Mouse (Mus musculus): ENCODE measurements at regions not wholly inside any gene's neighbourhood (a gene's known extent, or its start where the extent isn't known, plus 50 kb on each side); places are given as distances from the start of the nearest gene placed in this dataset.

DNA sequence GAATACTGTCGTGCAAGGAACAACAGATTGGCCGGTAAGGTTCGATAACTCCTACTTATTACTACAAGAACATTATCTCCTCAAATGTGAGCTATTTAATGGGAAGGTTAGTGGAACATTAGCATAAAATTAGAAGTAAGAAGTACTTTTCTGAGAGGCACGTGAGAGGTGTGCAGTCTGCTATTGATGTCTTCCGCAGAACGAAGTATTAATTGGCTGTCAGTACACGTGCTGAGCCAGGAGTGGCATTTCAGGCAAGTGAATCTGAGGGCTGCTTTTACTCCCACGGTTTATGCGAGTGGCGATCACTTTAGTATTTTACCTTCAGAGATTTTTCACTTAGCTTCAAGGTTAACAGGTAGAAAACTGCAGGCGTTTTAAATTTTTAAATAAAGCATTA is 270.8 kb downstream of the Arl4a start:
- TF ChIP-seq NRF1 (IDR thresholded peaks at IDR 0.05; ENCODE audit: insufficient read depth, low read depth, low read length, poor library complexity, severe bottlenecking): no peak
- no peak for TF ChIP-seq GABPA (IDR thresholded peaks at IDR 0.05; ENCODE audit: low read depth, low read length)
- TF ChIP-seq ELF1 (IDR thresholded peaks at IDR 0.05; ENCODE audit: low read depth, low read length): no peak
- TF ChIP-seq TAL1 (IDR thresholded peaks at IDR 0.05; ENCODE audit: low read length): no peak
- no peak for TF ChIP-seq CHD1 (IDR thresholded peaks at IDR 0.05; ENCODE audit: low read depth, low read length)
- no peak for TF ChIP-seq E2F4 (IDR thresholded peaks at IDR 0.05; ENCODE audit: borderline replicate concordance, low read depth, low read length)
- no peak for TF ChIP-seq TCF12 (IDR thresholded peaks at IDR 0.05; ENCODE audit: low read depth, low read length)
- no peak for TF ChIP-seq MYC (IDR thresholded peaks at IDR 0.05; ENCODE audit: low read depth, low read length)
- TF ChIP-seq ZMIZ1 (IDR thresholded peaks at IDR 0.05; ENCODE audit: low read depth, low read length): no peak
- no peak for TF ChIP-seq SIN3A (IDR thresholded peaks at IDR 0.05; ENCODE audit: low read length)
- TF ChIP-seq NELFE (IDR thresholded peaks at IDR 0.05; ENCODE audit: low read depth, low read length): no peak
- TF ChIP-seq EP300 (IDR thresholded peaks at IDR 0.05; ENCODE audit: low read depth in 1 of 2, low read length in 2 of 2): no peak
- no peaks in the 10 kb centered on the region for H3K9me3 ChIP-seq (replicated peaks; ENCODE audit: insufficient read depth, low read length)
- H3K4me1 ChIP-seq (ENCODE audit: control insufficient read depth in 1 of 2, insufficient read depth in 2 of 2, low read length in 2 of 2): no peaks in the 10 kb centered on the region
- peaks cover 0 to 2% of the 10 kb centered on the region in 2 experiments; a peak in 3 of 4 replicates for H3K27me3 ChIP-seq (ENCODE audit: control insufficient read depth in 1 of 2, insufficient read depth in 2 of 2, low read length in 2 of 2)
- no peak overlapping the region for H3K27ac ChIP-seq (ENCODE audit: control insufficient read depth, low read depth, low read length)
- no peak overlapping the region for H3K9ac ChIP-seq (ENCODE audit: control insufficient read depth, low read depth, low read length, poor library complexity, severe bottlenecking)
- H3K79me2 ChIP-seq (ENCODE audit: control insufficient read depth, insufficient read depth, low read length, poor library complexity): no peaks in the 10 kb centered on the region
- no peaks in the 10 kb centered on the region for H3K36me3 ChIP-seq (ENCODE audit: control insufficient read depth in 1 of 2, insufficient read depth in 2 of 2, low read length in 2 of 2)
- DNase-seq (ENCODE audit: low read depth, low spot score): no peak
- no peak overlapping the region for H3K4me3 ChIP-seq (ENCODE audit: control insufficient read depth in 1 of 2, insufficient read depth in 1 of 2, low read depth in 2 of 2, low read length in 2 of 2)

DNA sequence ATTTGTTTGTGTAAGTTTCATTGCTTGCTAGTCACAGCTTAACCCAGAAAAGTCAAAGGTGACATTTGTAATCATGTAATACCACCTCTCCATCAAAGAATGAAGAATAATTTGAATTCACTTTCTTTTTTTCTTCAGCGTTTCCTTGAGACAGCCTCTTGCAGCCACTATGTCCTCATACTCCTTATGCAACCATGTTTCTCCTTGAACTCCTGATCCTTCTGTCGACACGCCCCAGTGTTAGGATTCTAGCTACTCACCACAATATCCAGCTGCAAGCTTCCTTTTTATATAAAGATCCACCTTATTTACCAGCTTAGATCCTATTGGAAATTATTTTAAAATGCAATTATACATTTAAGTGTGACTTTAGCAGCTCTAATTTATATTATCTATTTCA is 274.3 kb downstream of the Arl4a start:
- H3K79me2 ChIP-seq (ENCODE audit: control insufficient read depth, insufficient read depth, low read length, poor library complexity): no peaks in the 10 kb centered on the region
- no peak overlapping the region for H3K27ac ChIP-seq (ENCODE audit: control insufficient read depth, low read depth, low read length)
- no peak for TF ChIP-seq JUND (IDR thresholded peaks at IDR 0.05; ENCODE audit: low read depth, low read length)
- no peak for TF ChIP-seq MAX (IDR thresholded peaks at IDR 0.05; ENCODE audit: low read length)
- TF ChIP-seq NELFE (IDR thresholded peaks at IDR 0.05; ENCODE audit: low read depth, low read length): no peak
- TF ChIP-seq RAD21 (IDR thresholded peaks at IDR 0.05; ENCODE audit: low read depth, low read length): no peak
- TF ChIP-seq HCFC1 (IDR thresholded peaks at IDR 0.05; ENCODE audit: low read depth, low read length): no peak
- H3K36me3 ChIP-seq (ENCODE audit: control insufficient read depth in 1 of 2, insufficient read depth in 2 of 2, low read length in 2 of 2): no peaks in the 10 kb centered on the region
- no peak overlapping the region for H3K4me3 ChIP-seq (ENCODE audit: control insufficient read depth in 1 of 2, insufficient read depth in 1 of 2, low read depth in 2 of 2, low read length in 2 of 2)
- DNase-seq (ENCODE audit: low read depth, low spot score): no peak
- no peaks in the 10 kb centered on the region for H3K4me1 ChIP-seq (ENCODE audit: control insufficient read depth in 1 of 2, insufficient read depth in 2 of 2, low read length in 2 of 2)
- H3K27me3 ChIP-seq (ENCODE audit: control insufficient read depth in 1 of 2, insufficient read depth in 2 of 2, low read length in 2 of 2): peaks cover 0 to 2% of the 10 kb centered on the region in 2 experiments; a peak in 1 of 4 replicates
- H3K9me3 ChIP-seq (replicated peaks; ENCODE audit: insufficient read depth, low read length): no peaks in the 10 kb centered on the region
- H3K9ac ChIP-seq (ENCODE audit: control insufficient read depth, low read depth, low read length, poor library complexity, severe bottlenecking): no peak overlapping the region

Measured in MEL (cell line).